Mouse (Mus musculus) myocyte (in vitro differentiated cells): ENCODE data around the gene Coro2a.

ENCODE experiments used
- MAX ChIP-seq: IDR thresholded peaks from one replicate; pipeline ENCODE4 v1.6.1; 2011; ENCODE audit warnings: low read depth, mild to moderate bottlenecking, control low read depth
- MYOD1 ChIP-seq, 3 experiments: IDR thresholded peaks; one replicate each; pipeline ENCODE4 v1.6.1; 2011; ENCODE audit warnings: control low read depth in 2 of 3, low read depth in 2 of 3, mild to moderate bottlenecking in 2 of 3, moderate library complexity in 1 of 3; ENCODE audit not compliant: insufficient read length in 2 of 3, control insufficient read depth in 1 of 3
- POLR2A ChIP-seq: IDR thresholded peaks from one replicate; pipeline ENCODE4 v1.6.1; 2011; ENCODE audit warnings: low read depth, mild to moderate bottlenecking, control low read depth, moderate library complexity; ENCODE audit not compliant: insufficient read length
- POLR2AphosphoS2 ChIP-seq: IDR thresholded peaks from one replicate; pipeline ENCODE4 v1.6.1; 2011; ENCODE audit warnings: low read depth, control low read depth; ENCODE audit not compliant: insufficient read length
- REST ChIP-seq: IDR thresholded peaks from one replicate; pipeline ENCODE4 v1.6.1; 2011; ENCODE audit warnings: mild to moderate bottlenecking, control low read depth, moderate library complexity; ENCODE audit not compliant: insufficient read depth, insufficient read length
- SRF ChIP-seq: IDR thresholded peaks from one replicate; pipeline ENCODE4 v1.6.1; 2011; ENCODE audit warnings: low read depth; ENCODE audit not compliant: control insufficient read depth, insufficient read length
- TCF12 ChIP-seq: IDR thresholded peaks from one replicate; pipeline ENCODE4 v1.6.1; 2011; ENCODE audit warnings: mild to moderate bottlenecking, control low read depth; ENCODE audit not compliant: poor library complexity, insufficient read depth, severe bottlenecking
- USF1 ChIP-seq: IDR thresholded peaks from one replicate; pipeline ENCODE4 v1.6.1; 2011; ENCODE audit warnings: low read depth, mild to moderate bottlenecking, control low read depth, moderate library complexity

DNA sequence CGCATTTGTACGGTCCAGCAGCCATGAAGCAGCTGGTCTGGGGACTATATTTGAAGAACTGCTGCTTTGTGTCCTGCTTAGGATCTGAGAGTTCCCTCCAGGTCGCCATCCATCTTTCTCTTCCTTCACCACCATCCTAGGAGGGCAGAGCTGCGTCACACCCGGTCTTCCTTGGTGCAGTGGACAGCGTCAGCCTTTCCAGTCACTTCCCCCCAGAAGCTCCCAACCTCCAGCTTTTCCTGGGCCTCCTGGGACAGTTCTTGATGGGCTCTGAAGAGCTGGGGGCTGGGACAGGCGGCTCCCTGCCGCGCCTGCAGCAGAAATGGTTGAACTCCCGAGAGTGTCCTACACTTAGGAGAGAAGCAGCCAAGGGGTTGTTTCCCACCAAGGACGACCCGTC, 27.2 kb downstream of the Coro2a start:
- TF ChIP-seq POLR2A: no peak
- TF ChIP-seq POLR2AphosphoS2: no peak
- TF ChIP-seq REST: no peak
- no peak for TF ChIP-seq USF1
- no peak for TF ChIP-seq SRF
- no peak for TF ChIP-seq MAX
- TF ChIP-seq TCF12: no peak
- TF ChIP-seq MYOD1 (IDR thresholded peaks at IDR 0.05; ENCODE audit: control insufficient read depth in 1 of 3, insufficient read length in 2 of 3, low read depth in 2 of 3): no peak
